Mouse (Mus musculus) midbrain, embryonic 13.5 days (tissue): ENCODE measurements at regions not wholly inside any gene's neighbourhood (a gene's known extent, or its start where the extent isn't known, plus 50 kb on each side); places are given as distances from the start of the nearest gene placed in this dataset.

Experiments used
- ATAC-seq: fragments of 200-750 bp; cut with Nextera tagmentation; 2 replicates; pipeline ENCODE4 v1.8.0; 2017; ENCODE audit warnings: mild to moderate bottlenecking, moderate TSS enrichment, moderate library complexity
- H3K27ac ChIP-seq: fragments of 300-500 bp; sonication (generic); 2 replicates; pipeline ENCODE4 v1.5.1; 2015; ENCODE audit warnings: inconsistent platforms, mild to moderate bottlenecking, moderate library complexity
- H3K27me3 ChIP-seq: fragments of 300-500 bp; sonication (generic); 2 replicates; pipeline ENCODE4 v1.6.1; 2015; ENCODE audit warnings: mild to moderate bottlenecking, inconsistent platforms
- H3K36me3 ChIP-seq: fragments of 300-500 bp; sonication (generic); 2 replicates; pipeline ENCODE4 v1.6.1; 2015; ENCODE audit warnings: mild to moderate bottlenecking, inconsistent platforms
- H3K4me1 ChIP-seq: fragments of 300-500 bp; sonication (generic); replicated peaks from 2 replicates; pipeline ENCODE4 v1.6.1; 2015; ENCODE audit warnings: inconsistent platforms
- H3K4me2 ChIP-seq: fragments of 300-500 bp; sonication (generic); replicated peaks from 2 replicates; pipeline ENCODE4 v1.6.1; 2015; ENCODE audit warnings: moderate library complexity, mild to moderate bottlenecking, inconsistent platforms
- H3K4me3 ChIP-seq: fragments of 300-500 bp; sonication (generic); replicated peaks from 2 replicates; pipeline ENCODE4 v1.5.1; 2015; ENCODE audit warnings: mild to moderate bottlenecking, inconsistent platforms
- H3K9ac ChIP-seq: fragments of 300-500 bp; sonication (generic); replicated peaks from 2 replicates; pipeline ENCODE4 v1.6.1; 2015; ENCODE audit warnings: mild to moderate bottlenecking, inconsistent platforms
- H3K9me3 ChIP-seq: fragments of 300-500 bp; sonication (generic); 2 replicates; pipeline ENCODE4 v1.6.1; 2016; ENCODE audit warnings: mild to moderate bottlenecking, inconsistent platforms
- WGBS: fragments of 180-500 bp; shearing (Covaris S2); methylation state at CpG from one replicate; pipeline ENCODE4 v1.1.7; 2015; 5-methylcytosine and 5-hydroxymethylcytosine counted together

GRCm38 (mm10) chr6:84327306-84328029, 266.2 kb downstream of the Cyp26b1 start:
- Histone ChIP-seq H3K4me1 (no peaks in the 10 kb centered on the region), H3K36me3 (no peaks in the 10 kb centered on the region), H3K4me2 (no peak overlapping the region), H3K9ac (no peak overlapping the region), H3K4me3 (no peak overlapping the region), H3K27ac (no peak overlapping the region), H3K9me3 (no peaks in the 10 kb centered on the region), H3K27me3 (no peaks in the 10 kb centered on the region)
- 74% methylated on average over 5 of the region's 5 CpGs for WGBS
- ATAC-seq, result no peak

GRCm38 (mm10) chr6:84325384-84326114, 268.2 kb downstream of the Cyp26b1 start:
- H3K36me3 ChIP-seq, result no peaks in the 10 kb centered on the region
- no peaks in the 10 kb centered on the region for H3K4me1 ChIP-seq
- H3K4me3 ChIP-seq, result no peak overlapping the region
- 82% methylated on average over 5 of the region's 5 CpGs for WGBS
- no peaks in the 10 kb centered on the region for H3K27me3 ChIP-seq
- ATAC-seq, result no peak
- H3K9me3 ChIP-seq, result no peaks in the 10 kb centered on the region
- H3K27ac ChIP-seq, result no peak overlapping the region
- no peak overlapping the region for H3K4me2 ChIP-seq
- H3K9ac ChIP-seq, result no peak overlapping the region

GRCm38 (mm10) chr6:84324185-84324584, 269.5 kb downstream of the Cyp26b1 start:
- Histone ChIP-seq H3K27me3 (no peaks in the 10 kb centered on the region), H3K4me1 (no peaks in the 10 kb centered on the region), H3K9me3 (no peaks in the 10 kb centered on the region), H3K27ac (no peak overlapping the region), H3K4me2 (no peak overlapping the region), H3K4me3 (no peak overlapping the region), H3K36me3 (no peaks in the 10 kb centered on the region), H3K9ac (no peak overlapping the region)
- ATAC-seq, result no peak
- 89% methylated on average over 4 of the region's 4 CpGs for WGBS

GRCm38 (mm10) chr6:84322528-84322927, 271.2 kb downstream of the Cyp26b1 start:
- H3K9me3 ChIP-seq, result no peaks in the 10 kb centered on the region
- no peak overlapping the region for H3K4me3 ChIP-seq
- H3K27ac ChIP-seq, result no peak overlapping the region
- no peak overlapping the region for H3K9ac ChIP-seq
- H3K27me3 ChIP-seq, result no peaks in the 10 kb centered on the region
- H3K4me2 ChIP-seq, result no peak overlapping the region
- WGBS, result 90% methylated on average over 4 of the region's 4 CpGs
- no peak for ATAC-seq
- H3K4me1 ChIP-seq, result no peaks in the 10 kb centered on the region
- H3K36me3 ChIP-seq, result no peaks in the 10 kb centered on the region

- Histone ChIP-seq H3K9me3 (no peaks in the 10 kb centered on the region), H3K4me2 (no peak overlapping the region), H3K4me1 (no peaks in the 10 kb centered on the region), H3K27ac (no peak overlapping the region), H3K9ac (no peak overlapping the region), H3K27me3 (no peaks in the 10 kb centered on the region), H3K36me3 (no peaks in the 10 kb centered on the region), H3K4me3 (no peak overlapping the region)
- no peak for ATAC-seq
- 70% methylated on average over 1 of the region's 1 CpGs for WGBS
Measured at GRCm38 (mm10) chr6:84320586-84320985, 273.1 kb downstream of the Cyp26b1 start.

- Histone ChIP-seq H3K27ac (no peak overlapping the region), H3K36me3 (no peaks in the 10 kb centered on the region), H3K27me3 (no peaks in the 10 kb centered on the region), H3K9me3 (no peaks in the 10 kb centered on the region), H3K4me2 (no peak overlapping the region), H3K4me1 (peaks cover 3% of the 10 kb centered on the region; the same call in 1 of the 2 replicates), H3K9ac (no peak overlapping the region), H3K4me3 (no peak overlapping the region)
- 45% methylated on average over 4 of the region's 4 CpGs for whole genome bisulfite sequencing
- ATAC-seq, result 0 out of 2 replicates have a peak, but pooled peaks have one; percentile 40
Measured at GRCm38 (mm10) chr6:84318774-84319173, 274.9 kb downstream of the Cyp26b1 start.

GRCm38 (mm10) chr6:84317026-84317425, 276.7 kb downstream of the Cyp26b1 start:
- H3K4me1 ChIP-seq, result peaks cover 8% of the 10 kb centered on the region; the same call in 1 of the 2 replicates
- H3K4me3 ChIP-seq, result no peak overlapping the region

GRCm38 (mm10) chr6:84315175-84315912, 278.4 kb downstream of the Cyp26b1 start:
- no peak overlapping the region for H3K27ac ChIP-seq
- no peaks in the 10 kb centered on the region for H3K9me3 ChIP-seq
- H3K27me3 ChIP-seq, result no peaks in the 10 kb centered on the region
- no peak overlapping the region for H3K4me3 ChIP-seq
- no peak overlapping the region for H3K9ac ChIP-seq
- H3K4me2 ChIP-seq, result no peak overlapping the region
- peaks cover 8% of the 10 kb centered on the region; the same call in 1 of the 2 replicates for H3K4me1 ChIP-seq
- whole genome bisulfite sequencing, result 89% methylated on average over 8 of the region's 8 CpGs
- no peaks in the 10 kb centered on the region for H3K36me3 ChIP-seq
- ATAC-seq, result no peak

More at GRCm38 (mm10) chr6:84317026-84317425, 276.7 kb downstream of the Cyp26b1 start:
- Histone ChIP-seq H3K27ac (no peak overlapping the region), H3K9ac (no peak overlapping the region), H3K27me3 (no peaks in the 10 kb centered on the region), H3K4me2 (no peak overlapping the region), H3K9me3 (no peaks in the 10 kb centered on the region), H3K36me3 (no peaks in the 10 kb centered on the region)
- WGBS, result 79% methylated on average over 1 of the region's 1 CpGs
- no peak for ATAC-seq

GRCm38 (mm10) chr6:84313797-84314196, 279.9 kb downstream of the Cyp26b1 start:
- no peaks in the 10 kb centered on the region for H3K9me3 ChIP-seq
- no peak overlapping the region for H3K27ac ChIP-seq
- no peaks in the 10 kb centered on the region for H3K36me3 ChIP-seq
- no peak overlapping the region for H3K4me3 ChIP-seq
- ATAC-seq, result no peak
- no peak overlapping the region for H3K9ac ChIP-seq
- H3K27me3 ChIP-seq, result no peaks in the 10 kb centered on the region
- no peak overlapping the region for H3K4me2 ChIP-seq
- peaks cover 8% of the 10 kb centered on the region; the same call in 1 of the 2 replicates for H3K4me1 ChIP-seq
- 9% methylated on average over 4 of the region's 4 CpGs for WGBS

GRCm38 (mm10) chr6:84310635-84311241, 283.0 kb downstream of the Cyp26b1 start:
- no peak overlapping the region for H3K9ac ChIP-seq
- no peak for ATAC-seq
- no peak overlapping the region for H3K4me3 ChIP-seq
- H3K36me3 ChIP-seq, result no peaks in the 10 kb centered on the region
- 75% methylated on average over 9 of the region's 9 CpGs for WGBS
- H3K4me2 ChIP-seq, result no peak overlapping the region
- H3K4me1 ChIP-seq, result peaks cover 8% of the 10 kb centered on the region; the same call in 1 of the 2 replicates
- H3K9me3 ChIP-seq, result no peaks in the 10 kb centered on the region
- H3K27ac ChIP-seq, result no peak overlapping the region
- H3K27me3 ChIP-seq, result no peaks in the 10 kb centered on the region

GRCm38 (mm10) chr6:84307556-84307955, 286.2 kb downstream of the Cyp26b1 start:
- ATAC-seq, result no peak
- no peaks in the 10 kb centered on the region for H3K27me3 ChIP-seq
- no peak overlapping the region for H3K4me3 ChIP-seq
- H3K9me3 ChIP-seq, result no peaks in the 10 kb centered on the region
- no peak overlapping the region for H3K4me2 ChIP-seq
- H3K4me1 ChIP-seq, result no peaks in the 10 kb centered on the region
- whole genome bisulfite sequencing, result 73% methylated on average over 3 of the region's 3 CpGs
- no peaks in the 10 kb centered on the region for H3K36me3 ChIP-seq
- H3K9ac ChIP-seq, result no peak overlapping the region
- H3K27ac ChIP-seq, result no peak overlapping the region
